Mouse (Mus musculus) embryonic facial prominence, embryonic 13.5 days (tissue): ENCODE data around the gene Fam168b. TPM values are rescaled to one million over a fixed set of nuclear protein-coding genes. Genes with fewer than 3 reads are reported as not detected.

Experiments used
- ATAC-seq: fragments of 200-750 bp; cut with Nextera tagmentation; 2 replicates; pipeline ENCODE4 v1.8.0; 2017; ENCODE audit warnings: low read depth; ENCODE audit not compliant: insufficient number of reproducible peaks, insufficient read depth, low FRiP score, low TSS enrichment
- H3K27ac ChIP-seq: fragments of 300-500 bp; sonication (generic); 2 replicates; pipeline ENCODE4 v1.5.1; 2015; ENCODE audit warnings: moderate library complexity, mild to moderate bottlenecking, inconsistent platforms
- H3K27me3 ChIP-seq: fragments of 300-500 bp; sonication (generic); 2 replicates; pipeline ENCODE4 v1.6.1; 2015; ENCODE audit warnings: mild to moderate bottlenecking, inconsistent platforms
- H3K36me3 ChIP-seq: fragments of 300-500 bp; sonication (generic); 2 replicates; pipeline ENCODE4 v1.6.1; 2015; ENCODE audit warnings: mild to moderate bottlenecking, inconsistent platforms
- H3K4me1 ChIP-seq: fragments of 300-500 bp; sonication (generic); 2 replicates; pipeline ENCODE4 v1.6.1; 2015; ENCODE audit warnings: inconsistent platforms
- H3K4me2 ChIP-seq: fragments of 300-500 bp; sonication (generic); 2 replicates; pipeline ENCODE4 v1.6.1; 2015; ENCODE audit warnings: moderate library complexity, mild to moderate bottlenecking, inconsistent platforms
- H3K4me3 ChIP-seq: fragments of 300-500 bp; sonication (generic); 2 replicates; pipeline ENCODE4 v1.5.1; 2015; ENCODE audit warnings: mild to moderate bottlenecking, inconsistent platforms
- H3K9ac ChIP-seq: fragments of 300-500 bp; sonication (generic); 2 replicates; pipeline ENCODE4 v1.6.1; 2015; ENCODE audit warnings: mild to moderate bottlenecking, inconsistent platforms
- H3K9me3 ChIP-seq: fragments of 300-500 bp; sonication (generic); 2 replicates; pipeline ENCODE4 v1.6.1; 2016; ENCODE audit warnings: inconsistent platforms
- WGBS: fragments of 180-500 bp; shearing (Covaris S2); methylation state at CpG from one replicate; pipeline ENCODE4 v1.1.7; 2015; ENCODE audit warnings: mixed read lengths; 5-methylcytosine and 5-hydroxymethylcytosine counted together
- polyA plus RNA-seq: library from polyadenylated mRNA; unstranded; fragments of >200 nt; fragmentation: Nextera tagmentation; extraction: Ambion mirVana; gene quantifications from 2 replicates; pipeline ENCODE4 v1.2.1, GENCODE M21; 2015

Gene Fam168b
- 91.8 and 93.8 TPM in 2 replicates for polyA plus RNA-seq

GRCm38 (mm10) chr1:34842887-34843618 is at the start of gene Fam168b:
Gene Fam168b, minus strand, starts transcription at chr1:34843065.
- Histone ChIP-seq H3K36me3 (no peaks in the 10 kb centered on the region), H3K4me2 (peak within 1 kb of the TSS; percentile 81), H3K9ac (peak within 1 kb of the TSS; percentile 94), H3K4me1 (peaks cover 29% of the 10 kb centered on the region), H3K4me3 (peak within 1 kb of the TSS; percentile 72), H3K27me3 (no peaks in the 10 kb centered on the region), H3K27ac (peak within 1 kb of the TSS; percentile 97), H3K9me3 (no peaks in the 10 kb centered on the region)
- peak; percentile 79 for ATAC-seq
- 1% methylated on average over 34 of the region's 59 CpGs for WGBS

- Histone ChIP-seq H3K9ac (no peak overlapping the region), H3K4me3 (no peak overlapping the region), H3K27ac (no peak overlapping the region), H3K36me3 (no peaks in the 10 kb centered on the region), H3K9me3 (no peaks in the 10 kb centered on the region), H3K27me3 (peaks cover 7% of the 10 kb centered on the region), H3K4me2 (no peak overlapping the region), H3K4me1 (no peaks in the 10 kb centered on the region)
- 89% methylated on average over 3 of the region's 3 CpGs for WGBS
- 0 out of 2 replicates have a peak, but pooled peaks have one; percentile 20 for ATAC-seq
These were observed 49.6 kb upstream of the Fam168b start for GRCm38 (mm10) chr1:34892466-34892865.

- H3K4me2 ChIP-seq: no peak overlapping the region
- peaks cover 7% of the 10 kb centered on the region for H3K27me3 ChIP-seq
- no peaks in the 10 kb centered on the region for H3K4me1 ChIP-seq
- WGBS: 58% methylated on average over 14 of the region's 14 CpGs
- H3K36me3 ChIP-seq: no peaks in the 10 kb centered on the region
- no peak for ATAC-seq
- no peak overlapping the region for H3K4me3 ChIP-seq
- no peak overlapping the region for H3K27ac ChIP-seq
- H3K9ac ChIP-seq: no peak overlapping the region
- H3K9me3 ChIP-seq: no peaks in the 10 kb centered on the region
These were observed 48.9 kb upstream of the Fam168b start for GRCm38 (mm10) chr1:34891559-34892289.

- Histone ChIP-seq H3K27ac (no peak overlapping the region), H3K4me2 (no peak overlapping the region), H3K27me3 (no peaks in the 10 kb centered on the region), H3K4me3 (no peak overlapping the region), H3K9ac (no peak overlapping the region), H3K9me3 (no peaks in the 10 kb centered on the region), H3K4me1 (no peaks in the 10 kb centered on the region), H3K36me3 (no peaks in the 10 kb centered on the region)
- no peak for ATAC-seq
These were observed 40.9 kb upstream of the Fam168b start for GRCm38 (mm10) chr1:34883776-34884175.

- H3K4me3 ChIP-seq: no peak overlapping the region
- no peak overlapping the region for H3K9ac ChIP-seq
- no peak overlapping the region for H3K27ac ChIP-seq
- no peak for ATAC-seq
- H3K36me3 ChIP-seq: no peaks in the 10 kb centered on the region
- H3K4me1 ChIP-seq: no peaks in the 10 kb centered on the region
- WGBS: 82% methylated on average over 6 of the region's 6 CpGs
- no peaks in the 10 kb centered on the region for H3K27me3 ChIP-seq
- no peaks in the 10 kb centered on the region for H3K9me3 ChIP-seq
- H3K4me2 ChIP-seq: no peak overlapping the region
These were observed 36.7 kb upstream of the Fam168b start for GRCm38 (mm10) chr1:34879611-34880010.

GRCm38 (mm10) chr1:34873551-34873950 is 30.7 kb upstream of the Fam168b start:
- 90% methylated on average over 5 of the region's 5 CpGs for WGBS
- H3K27me3 ChIP-seq: no peaks in the 10 kb centered on the region

GRCm38 (mm10) chr1:34871170-34871569 is 28.3 kb upstream of the Fam168b start:
- H3K36me3 ChIP-seq: no peaks in the 10 kb centered on the region
- H3K27ac ChIP-seq: no peak overlapping the region
- no peaks in the 10 kb centered on the region for H3K9me3 ChIP-seq
- H3K4me3 ChIP-seq: no peak overlapping the region
- WGBS: 91% methylated on average over 9 of the region's 9 CpGs
- ATAC-seq: no peak
- H3K4me1 ChIP-seq: no peaks in the 10 kb centered on the region
- H3K9ac ChIP-seq: no peak overlapping the region
- H3K4me2 ChIP-seq: no peak overlapping the region
- H3K27me3 ChIP-seq: no peaks in the 10 kb centered on the region

More at GRCm38 (mm10) chr1:34873551-34873950, 30.7 kb upstream of the Fam168b start:
- no peaks in the 10 kb centered on the region for H3K9me3 ChIP-seq
- ATAC-seq: no peak
- no peak overlapping the region for H3K4me3 ChIP-seq
- H3K27ac ChIP-seq: no peak overlapping the region
- H3K4me1 ChIP-seq: no peaks in the 10 kb centered on the region
- H3K9ac ChIP-seq: no peak overlapping the region
- H3K36me3 ChIP-seq: no peaks in the 10 kb centered on the region
- H3K4me2 ChIP-seq: no peak overlapping the region

- Histone ChIP-seq H3K27ac (no peak overlapping the region), H3K9me3 (no peaks in the 10 kb centered on the region), H3K4me2 (no peak overlapping the region), H3K4me1 (no peaks in the 10 kb centered on the region), H3K9ac (no peak overlapping the region), H3K27me3 (no peaks in the 10 kb centered on the region), H3K4me3 (no peak overlapping the region), H3K36me3 (no peaks in the 10 kb centered on the region)
- no peak for ATAC-seq
- 94% methylated on average over 16 of the region's 16 CpGs for WGBS
These were observed 26.4 kb upstream of the Fam168b start for GRCm38 (mm10) chr1:34869231-34869630.

GRCm38 (mm10) chr1:34868391-34868790 is 25.5 kb upstream of the Fam168b start:
- ATAC-seq: 0 out of 2 replicates have a peak, but pooled peaks have one; percentile 3
- 85% methylated on average over 8 of the region's 8 CpGs for WGBS
- Histone ChIP-seq H3K4me1 (no peaks in the 10 kb centered on the region), H3K27me3 (no peaks in the 10 kb centered on the region), H3K36me3 (no peaks in the 10 kb centered on the region), H3K9ac (no peak overlapping the region), H3K9me3 (no peaks in the 10 kb centered on the region), H3K4me3 (no peak overlapping the region), H3K27ac (no peak overlapping the region), H3K4me2 (no peak overlapping the region)

GRCm38 (mm10) chr1:34867574-34867955 is 24.7 kb upstream of the Fam168b start:
- Histone ChIP-seq H3K9me3 (no peaks in the 10 kb centered on the region), H3K27me3 (no peaks in the 10 kb centered on the region), H3K27ac (no peak overlapping the region), H3K4me3 (no peak overlapping the region), H3K9ac (no peak overlapping the region), H3K4me1 (no peaks in the 10 kb centered on the region), H3K36me3 (0 out of 2 replicates have a peak, but pooled peaks cover 6% of the 10 kb centered on the region), H3K4me2 (no peak overlapping the region)
- ATAC-seq: no peak
- WGBS: 88% methylated on average over 5 of the region's 5 CpGs

GRCm38 (mm10) chr1:34866815-34867573 is 24.1 kb upstream of the Fam168b start:
- H3K36me3 ChIP-seq: peaks cover 11% of the 10 kb centered on the region; the same call in 1 of the 2 replicates
- no peak overlapping the region for H3K4me2 ChIP-seq
- H3K27me3 ChIP-seq: no peaks in the 10 kb centered on the region
- 58% methylated on average over 10 of the region's 10 CpGs for WGBS
- ATAC-seq: no peak
- H3K9ac ChIP-seq: no peak overlapping the region
- no peak overlapping the region for H3K4me3 ChIP-seq
- H3K4me1 ChIP-seq: no peaks in the 10 kb centered on the region
- H3K9me3 ChIP-seq: no peaks in the 10 kb centered on the region
- no peak overlapping the region for H3K27ac ChIP-seq
